In genomic region chr4:63050949-63051348, GRCm38 (mm10) we compare ENCODE assay signal across 16 mouse cellular contexts.
DNase-seq lines count a peak whose midpoint lies in the region; ATAC-seq and TF ChIP-seq lines count a peak whose summit lies in the region.
"Had no signal": no experiment of that assay in that cellular context is flagged by ENCODE, and none has a peak within 500 bp of the region (broad histone marks: within the 10 kb centered on the region; RNA-seq: fewer than 3 reads in every experiment).

No protein-coding gene starts in this region.

- ATAC-seq in hindbrain, embryonic 13.5 days (ENCODE audit: low FRiP score), result 0 out of 2 replicates have a peak, but pooled peaks have one; percentile 6
- ATAC-seq in hindbrain, embryonic 14.5 days (ENCODE audit: low FRiP score), result no peak
- ATAC-seq in lung, postnatal 0 days, result peak; percentile 4; the same call in 1 of the 2 replicates
- ATAC-seq in kidney, embryonic 16.5 days (ENCODE audit: low FRiP score, low TSS enrichment), result no peak
- ATAC-seq in neural tube, embryonic 14.5 days (ENCODE audit: low read depth), result peak; percentile 62; the same call in 1 of the 2 replicates
- ATAC-seq: forebrain, embryonic 16.5 days; hindbrain, postnatal 0 days; Patski had no signal

- peaks cover 40% of the 10 kb centered on the region for H3K4me1 ChIP-seq in hindbrain, embryonic 13.5 days (replicated peaks)
- no peaks in the 10 kb centered on the region; the same call in none of the 2 replicates for H3K4me1 ChIP-seq in hindbrain, embryonic 14.5 days (replicated peaks; ENCODE audit: control insufficient read depth, insufficient read depth, low read length)
- peaks cover 9% of the 10 kb centered on the region; the same call in 1 of the 2 replicates for H3K4me1 ChIP-seq in lung, postnatal 0 days (ENCODE audit: insufficient read depth, low read depth, low read length)
- peaks cover 3% of the 10 kb centered on the region for H3K4me1 ChIP-seq in lung, adult 2 months (ENCODE audit: control insufficient read depth, insufficient read depth, low read length)
- peaks cover 72% of the 10 kb centered on the region for H3K4me1 ChIP-seq in kidney, embryonic 16.5 days (ENCODE audit: insufficient read depth, low read length)
- H3K4me1 ChIP-seq in neural tube, embryonic 14.5 days (ENCODE audit: control insufficient read depth, insufficient read depth, low read length), result peaks cover 13% of the 10 kb centered on the region; the same call in 1 of the 2 replicates

- no peak overlapping the region for H3K9ac ChIP-seq in hindbrain, embryonic 13.5 days
- H3K9ac ChIP-seq in hindbrain, embryonic 14.5 days, result no peak overlapping the region
- no peak overlapping the region for H3K9ac ChIP-seq in lung, postnatal 0 days (replicated peaks; ENCODE audit: low read depth)
- no peak overlapping the region for H3K9ac ChIP-seq in kidney, embryonic 16.5 days (replicated peaks; ENCODE audit: low read length)
- H3K9ac ChIP-seq in neural tube, embryonic 14.5 days (replicated peaks; ENCODE audit: low read depth, low read length), result no peak overlapping the region
- H3K9ac ChIP-seq: liver, embryonic 14.5 days had no signal

- no peak for DNase-seq in hindbrain, embryonic 14.5 days (ENCODE audit: low spot score)
- DNase-seq in lung, postnatal 0 days (ENCODE audit: low spot score), result no peak
- DNase-seq in lung, adult 2 months, result no peak
- DNase-seq in adipocyte (ENCODE audit: low spot score), result no peak
- DNase-seq: cerebellum, adult 9-11 months; embryo, embryonic 11 days; heart, adult 18-20 months; right cerebral cortex, postnatal 25 days had no signal

- no peak overlapping the region for H3K4me3 ChIP-seq in hindbrain, embryonic 13.5 days
- no peak overlapping the region for H3K4me3 ChIP-seq in hindbrain, embryonic 14.5 days (replicated peaks; ENCODE audit: low read length)
- H3K4me3 ChIP-seq in lung, postnatal 0 days (ENCODE audit: low read depth, low read length), result no peak overlapping the region
- no peak overlapping the region for H3K4me3 ChIP-seq in lung, adult 2 months (replicated peaks; ENCODE audit: extremely low read depth, low read depth, low read length)
- H3K4me3 ChIP-seq in kidney, embryonic 16.5 days (ENCODE audit: low read length), result no peak overlapping the region
- H3K4me3 ChIP-seq in neural tube, embryonic 14.5 days (ENCODE audit: low read depth, low read length), result no peak overlapping the region

- TF ChIP-seq POLR2A in lung, adult 2 months (IDR thresholded peaks at IDR 0.05; ENCODE audit: borderline replicate concordance, extremely low read depth, low read depth, low read length), result no peak

- H3K4me2 ChIP-seq in hindbrain, embryonic 13.5 days, result no peak overlapping the region
- no peak overlapping the region for H3K4me2 ChIP-seq in hindbrain, embryonic 14.5 days (replicated peaks)
- no peak overlapping the region for H3K4me2 ChIP-seq in lung, postnatal 0 days (replicated peaks; ENCODE audit: low read depth, low read length)
- no peak overlapping the region for H3K4me2 ChIP-seq in kidney, embryonic 16.5 days (replicated peaks; ENCODE audit: low read depth, low read length)
- no peak overlapping the region for H3K4me2 ChIP-seq in neural tube, embryonic 14.5 days (ENCODE audit: low read depth, low read length)
- H3K4me2 ChIP-seq: midbrain, embryonic 11.5 days had no signal

- no peak for TF ChIP-seq CTCF in lung, postnatal 0 days (IDR thresholded peaks at IDR 0.05)
- no peak for TF ChIP-seq CTCF in lung, adult 2 months (IDR thresholded peaks at IDR 0.05; ENCODE audit: insufficient read depth, low read length)

- H3K36me3 ChIP-seq in hindbrain, embryonic 13.5 days, result no peaks in the 10 kb centered on the region
- no peaks in the 10 kb centered on the region for H3K36me3 ChIP-seq in hindbrain, embryonic 14.5 days (replicated peaks; ENCODE audit: control insufficient read depth, insufficient read depth)
- H3K36me3 ChIP-seq in lung, postnatal 0 days (ENCODE audit: insufficient read depth, low read length), result no peaks in the 10 kb centered on the region
- H3K36me3 ChIP-seq in kidney, embryonic 16.5 days (ENCODE audit: insufficient read depth, low read length), result 0 out of 2 replicates have a peak, but pooled peaks cover 5% of the 10 kb centered on the region
- H3K36me3 ChIP-seq in neural tube, embryonic 14.5 days (ENCODE audit: control insufficient read depth, insufficient read depth, low read length), result no peaks in the 10 kb centered on the region

- no peak for TF ChIP-seq EP300 in lung, postnatal 0 days (IDR thresholded peaks at IDR 0.05)

- WGBS in hindbrain, embryonic 13.5 days, result 66% methylated on average over 4 of the region's 4 CpGs
- WGBS in hindbrain, embryonic 14.5 days, result 69% methylated on average over 4 of the region's 4 CpGs
- WGBS in lung, postnatal 0 days, result 65% methylated on average over 4 of the region's 4 CpGs
- 64% methylated on average over 4 of the region's 4 CpGs for WGBS in lung, adult 2 months
- 54% methylated on average over 4 of the region's 4 CpGs for WGBS in kidney, embryonic 16.5 days
- WGBS in neural tube, embryonic 14.5 days, result 53% methylated on average over 4 of the region's 4 CpGs

- no peaks in the 10 kb centered on the region for H3K27me3 ChIP-seq in hindbrain, embryonic 13.5 days
- no peaks in the 10 kb centered on the region for H3K27me3 ChIP-seq in hindbrain, embryonic 14.5 days (ENCODE audit: control insufficient read depth, insufficient read depth, low read length)
- H3K27me3 ChIP-seq in lung, postnatal 0 days (replicated peaks; ENCODE audit: insufficient read depth, low read length), result no peaks in the 10 kb centered on the region
- no peaks in the 10 kb centered on the region for H3K27me3 ChIP-seq in kidney, embryonic 16.5 days (ENCODE audit: insufficient read depth, low read length)
- H3K27me3 ChIP-seq in neural tube, embryonic 14.5 days (ENCODE audit: control insufficient read depth, insufficient read depth, low read length), result no peaks in the 10 kb centered on the region
- H3K27me3 ChIP-seq: Patski had no signal

- H3K27ac ChIP-seq in hindbrain, embryonic 13.5 days, result peak overlapping the region; percentile 62
- no peak overlapping the region for H3K27ac ChIP-seq in hindbrain, embryonic 14.5 days
- H3K27ac ChIP-seq in lung, postnatal 0 days (ENCODE audit: low read length), result no peak overlapping the region
- peak overlapping the region; percentile 95 for H3K27ac ChIP-seq in kidney, embryonic 16.5 days (ENCODE audit: low read length)
- 0 out of 2 replicates have a peak overlapping the region, but pooled peaks have one; percentile 16 for H3K27ac ChIP-seq in neural tube, embryonic 14.5 days (ENCODE audit: low read depth, low read length)
- H3K27ac ChIP-seq: hindbrain, postnatal 0 days; liver, embryonic 14.5 days had no signal

- H3K9me3 ChIP-seq in hindbrain, embryonic 13.5 days, result no peaks in the 10 kb centered on the region
- no peaks in the 10 kb centered on the region for H3K9me3 ChIP-seq in hindbrain, embryonic 14.5 days (ENCODE audit: control insufficient read depth, low read length)
- H3K9me3 ChIP-seq in lung, postnatal 0 days (ENCODE audit: low read length), result no peaks in the 10 kb centered on the region
- H3K9me3 ChIP-seq in kidney, embryonic 16.5 days (ENCODE audit: low read length), result no peaks in the 10 kb centered on the region
- no peaks in the 10 kb centered on the region for H3K9me3 ChIP-seq in neural tube, embryonic 14.5 days (ENCODE audit: control insufficient read depth, low read length)

Comparison
In these comparisons a context has a peak if more than half of its experiments do, and no peak if none do; other contexts are left out.
1. ATAC-seq: peak in hindbrain, embryonic 13.5 days (single experiment), lung, postnatal 0 days (single experiment) and neural tube, embryonic 14.5 days (single experiment); none in hindbrain, embryonic 14.5 days (single experiment) and kidney, embryonic 16.5 days (single experiment).
2. H3K27ac ChIP-seq: peak in hindbrain, embryonic 13.5 days (single experiment), kidney, embryonic 16.5 days (single experiment) and neural tube, embryonic 14.5 days (single experiment); none in hindbrain, embryonic 14.5 days (single experiment) and lung, postnatal 0 days (single experiment).